Mouse (Mus musculus): ENCODE results near the gene Peak1. TPM values are rescaled to one million over a fixed set of nuclear protein-coding genes. Genes with fewer than 3 reads are reported as not detected.

Peak1 gene
- total and polyA plus RNA-seq, 3 experiments, result 2.8 to 11.7 TPM; not detected in 1

DNA sequence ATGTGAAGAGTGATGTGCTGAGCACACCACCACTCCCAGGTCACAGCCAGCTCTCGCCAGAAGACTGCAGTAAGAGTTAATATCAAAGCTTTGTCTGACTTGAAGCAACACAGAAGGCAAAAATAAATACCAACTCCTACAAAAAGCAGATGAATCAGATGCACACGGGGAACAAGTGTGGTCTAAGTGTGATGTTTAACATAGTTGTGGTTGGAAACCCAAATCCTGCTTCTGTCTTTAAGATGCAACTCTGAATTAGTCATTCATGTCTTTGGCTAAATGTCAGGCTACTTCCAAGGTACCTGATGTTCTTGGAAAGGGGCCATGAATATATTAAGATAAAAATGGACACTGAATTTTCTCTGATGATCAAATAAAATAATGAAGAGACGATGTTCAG is 144.3 kb downstream of the Peak1 start:
- no peak overlapping the region for H3K27ac ChIP-seq (ENCODE audit: control insufficient read depth, low read depth, low read length)
- H3K9me3 ChIP-seq (replicated peaks; ENCODE audit: insufficient read depth, low read length), result no peaks in the 10 kb centered on the region
- no peak overlapping the region for H3K9ac ChIP-seq (ENCODE audit: control insufficient read depth, low read depth, low read length, poor library complexity, severe bottlenecking)
- H3K4me3 ChIP-seq (ENCODE audit: control insufficient read depth in 1 of 2, insufficient read depth in 1 of 2, low read depth in 2 of 2, low read length in 2 of 2), result no peak overlapping the region
- H3K27me3 ChIP-seq (ENCODE audit: control insufficient read depth in 1 of 2, insufficient read depth in 2 of 2, low read length in 2 of 2), result no peaks in the 10 kb centered on the region
- DNase-seq (ENCODE audit: low read depth, low spot score), result no peak
- H3K36me3 ChIP-seq (ENCODE audit: control insufficient read depth in 1 of 2, insufficient read depth in 2 of 2, low read length in 2 of 2), result peaks cover 0 to 9% of the 10 kb centered on the region in 2 experiments; a peak in 1 of 4 replicates
- H3K4me1 ChIP-seq (ENCODE audit: control insufficient read depth in 1 of 2, insufficient read depth in 2 of 2, low read length in 2 of 2), result peaks cover 6 to 8% of the 10 kb centered on the region in 2 experiments
- TF ChIP-seq NRF1 (IDR thresholded peaks at IDR 0.05; ENCODE audit: insufficient read depth, low read depth, low read length, poor library complexity, severe bottlenecking), result no peak
- TF ChIP-seq CTCF (IDR thresholded peaks at IDR 0.05 in 2 of 3, conservative IDR thresholded peaks at IDR 0.05 in 1 of 3; ENCODE audit: control insufficient read depth in 1 of 3, insufficient read depth in 1 of 3, low read depth in 2 of 3, low read length in 3 of 3, poor library complexity in 1 of 3, severe bottlenecking in 1 of 3), result no peak
- no peak for TF ChIP-seq POLR2AphosphoS2 (IDR thresholded peaks at IDR 0.05; ENCODE audit: low read length)
- TF ChIP-seq UBTF (IDR thresholded peaks at IDR 0.05; ENCODE audit: borderline replicate concordance, insufficient read depth, low read depth, low read length), result no peak
- no peak for TF ChIP-seq CHD1 (IDR thresholded peaks at IDR 0.05; ENCODE audit: low read depth, low read length)
- TF ChIP-seq MAFK (IDR thresholded peaks at IDR 0.05; ENCODE audit: borderline replicate concordance, low read depth, low read length), result no peak
- TF ChIP-seq SMC3 (IDR thresholded peaks at IDR 0.05; ENCODE audit: low read depth, low read length), result no peak
- TF ChIP-seq RCOR1 (IDR thresholded peaks at IDR 0.05; ENCODE audit: low read depth, low read length), result no peak
- TF ChIP-seq JUND (IDR thresholded peaks at IDR 0.05; ENCODE audit: low read depth, low read length), result no peak
- no peak for TF ChIP-seq TBP (IDR thresholded peaks at IDR 0.05; ENCODE audit: low read depth, low read length)
- no peak for TF ChIP-seq POLR2AphosphoS5 (IDR thresholded peaks at IDR 0.05; ENCODE audit: borderline replicate concordance, low read depth, low read length)
- TF ChIP-seq ELF1 (IDR thresholded peaks at IDR 0.05; ENCODE audit: low read depth, low read length), result no peak
- TF ChIP-seq EP300 (IDR thresholded peaks at IDR 0.05; ENCODE audit: low read depth in 1 of 2, low read length in 2 of 2), result no peak
- no peak for TF ChIP-seq CHD2 (IDR thresholded peaks at IDR 0.05; ENCODE audit: low read length)
- TF ChIP-seq E2F4 (IDR thresholded peaks at IDR 0.05; ENCODE audit: borderline replicate concordance, low read depth, low read length), result no peak
- TF ChIP-seq ZMIZ1 (IDR thresholded peaks at IDR 0.05; ENCODE audit: low read depth, low read length), result no peak
- H3K79me2 ChIP-seq (ENCODE audit: control insufficient read depth, insufficient read depth, low read length, poor library complexity), result no peaks in the 10 kb centered on the region

- H3K79me2 ChIP-seq (ENCODE audit: control insufficient read depth, insufficient read depth, low read length, poor library complexity), result no peaks in the 10 kb centered on the region
- H3K4me3 ChIP-seq (ENCODE audit: control insufficient read depth in 1 of 2, insufficient read depth in 1 of 2, low read depth in 2 of 2, low read length in 2 of 2), result no peak overlapping the region
- no peak overlapping the region for H3K27ac ChIP-seq (ENCODE audit: control insufficient read depth, low read depth, low read length)
- TF ChIP-seq MAX (IDR thresholded peaks at IDR 0.05; ENCODE audit: low read length) (0 out of 2 replicates have a peak, but pooled peaks have one; percentile 19), CHD2 (IDR thresholded peaks at IDR 0.05; ENCODE audit: low read length) (no peak), GATA1 (IDR thresholded peaks at IDR 0.05; ENCODE audit: low read depth, low read length) (peak; percentile 69)
- peaks cover 0 to 9% of the 10 kb centered on the region in 2 experiments; a peak in 1 of 4 replicates for H3K36me3 ChIP-seq (ENCODE audit: control insufficient read depth in 1 of 2, insufficient read depth in 2 of 2, low read length in 2 of 2)
- peaks cover 6 to 8% of the 10 kb centered on the region in 2 experiments for H3K4me1 ChIP-seq (ENCODE audit: control insufficient read depth in 1 of 2, insufficient read depth in 2 of 2, low read length in 2 of 2)
- DNase-seq (ENCODE audit: low read depth, low spot score), result peak; percentile 25
- H3K9me3 ChIP-seq (replicated peaks; ENCODE audit: insufficient read depth, low read length), result no peaks in the 10 kb centered on the region
- no peaks in the 10 kb centered on the region for H3K27me3 ChIP-seq (ENCODE audit: control insufficient read depth in 1 of 2, insufficient read depth in 2 of 2, low read length in 2 of 2)
- no peak overlapping the region for H3K9ac ChIP-seq (ENCODE audit: control insufficient read depth, low read depth, low read length, poor library complexity, severe bottlenecking)
These were observed 145.6 kb downstream of the Peak1 start for GRCm38 (mm10) chr9:56272247-56272598.

Measured in MEL (cell line).